Mouse (Mus musculus) R1 (cell line): Measurements from ENCODE around the gene Sugp1.
A peak's percentile ranks its signal among the peaks of the same experiment; 100 is the strongest.
"Not testable (repeated sequence)": the region's sequence is repeated elsewhere in the genome, so short reads cannot be mapped to it uniquely, and the experiment has no call there.

ENCODE experiments used
- DNase-seq: peaks from one replicate; pipeline ENCODE4 v3.0.0-alpha.2; 2018; ENCODE audit warnings: low read depth, low spot score

Sugp1 gene

GRCm38 (mm10) chr8:70042583-70043455 is at the start of gene Sugp1, which contains the start of gene Mau2:
Gene Sugp1, plus strand, starts transcription at chr8:70042813.
Gene Mau2, minus strand, starts transcription at chr8:70042734.
- peak; percentile 98 for DNase-seq

- no peak for DNase-seq
These were observed 47.2 kb upstream of the Sugp1 start for GRCm38 (mm10) chr8:69995422-69995775.

DNA sequence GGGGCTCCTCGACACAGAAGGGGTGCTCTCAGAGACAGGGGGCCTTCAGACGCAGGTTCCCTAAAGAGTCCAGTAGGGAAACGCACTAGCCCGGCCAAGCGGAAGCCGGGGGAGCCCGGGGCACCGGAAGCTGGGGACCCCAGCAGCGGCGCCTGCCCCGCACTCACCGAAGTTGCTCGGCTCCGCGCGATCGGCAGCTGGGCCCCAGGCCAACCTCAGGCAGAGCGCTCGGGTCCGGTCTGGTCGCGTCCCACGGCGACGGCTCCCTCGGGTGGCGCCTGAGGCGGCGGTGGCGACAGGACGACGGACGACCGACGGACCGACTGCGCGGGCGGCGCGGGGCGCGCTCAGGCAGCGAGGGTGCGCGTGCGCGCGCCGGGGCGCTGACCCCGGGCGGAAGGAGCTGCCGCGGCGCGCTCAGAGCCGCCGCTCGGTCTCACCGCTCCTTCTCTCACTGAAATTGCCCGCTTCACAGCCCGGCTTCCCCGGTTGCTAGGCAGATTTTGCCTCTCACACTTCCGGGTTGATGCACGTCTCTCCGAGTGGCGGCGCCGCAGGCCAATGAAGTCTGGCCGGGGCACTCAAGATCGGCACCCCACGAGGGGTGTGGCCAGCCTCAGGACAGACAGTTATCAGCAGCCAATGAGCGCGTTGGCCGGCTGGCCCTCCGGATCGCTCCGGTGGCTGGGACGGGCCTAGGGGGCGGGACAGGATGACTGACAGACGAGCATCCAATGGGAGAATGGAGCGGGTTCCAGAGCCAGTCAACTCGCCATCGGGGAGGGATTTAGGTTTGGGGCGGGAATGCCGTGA is 46.6 kb upstream of the Sugp1 start, which contains the start of gene Gatad2a:
TSS of gene Gatad2a (minus strand) at position 609 of the 813 bp plus-strand sequence.
- DNase-seq: peak; percentile 100

DNA sequence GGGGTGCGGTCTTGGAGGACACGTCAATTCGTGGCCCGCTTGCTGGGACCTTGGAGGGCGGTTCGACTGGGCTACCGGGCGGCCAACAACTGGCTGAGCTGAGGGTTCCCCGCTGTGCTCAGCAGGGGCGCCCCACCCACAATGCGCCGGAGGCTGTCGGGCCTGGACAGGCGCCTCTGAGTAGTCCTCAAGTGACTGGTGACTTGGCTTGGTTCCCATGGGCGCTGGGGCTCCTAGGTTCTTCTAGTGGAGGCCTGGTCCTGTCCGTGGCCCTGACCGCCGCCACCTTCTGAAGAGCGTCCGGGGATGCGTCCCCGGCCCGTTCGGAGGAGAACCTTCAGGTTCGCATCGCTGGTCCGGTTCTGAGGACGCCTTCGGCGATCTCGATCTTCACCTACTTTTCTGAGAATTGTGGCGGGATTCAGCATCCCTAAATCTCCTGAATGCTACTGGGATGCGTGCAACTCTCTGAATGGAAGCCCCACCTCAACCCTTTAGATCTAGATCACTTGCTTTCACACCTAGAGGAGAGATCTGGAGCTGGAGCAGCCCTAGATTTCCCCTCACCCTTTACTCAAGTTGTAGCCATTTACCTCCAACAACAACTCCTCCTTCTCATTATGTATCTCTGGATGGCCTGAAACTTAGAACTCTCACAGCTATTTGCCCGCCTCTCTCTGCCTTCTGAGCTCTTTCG is 45.9 kb upstream of the Sugp1 start:
- DNase-seq: peak; percentile 79

DNA sequence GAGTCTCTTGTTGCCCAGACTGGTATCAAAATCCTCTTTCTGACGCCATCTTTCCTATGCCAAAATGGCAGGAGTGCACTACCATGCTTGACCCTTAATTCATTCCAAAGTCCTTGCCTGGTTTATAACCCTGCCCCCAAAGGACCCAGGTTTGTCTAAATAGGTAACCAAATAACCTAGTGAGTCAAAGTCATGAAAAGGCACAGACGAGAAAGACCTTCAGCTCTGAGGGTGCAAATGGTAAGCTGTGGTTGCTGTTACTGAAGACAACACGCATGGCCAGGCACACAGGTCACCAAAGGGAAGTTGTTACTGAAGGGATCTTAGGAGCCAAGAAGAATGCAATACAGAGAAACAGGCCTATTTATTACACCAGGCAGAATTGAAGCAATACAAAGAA is 43.9 kb upstream of the Sugp1 start:
- no peak for DNase-seq

DNA sequence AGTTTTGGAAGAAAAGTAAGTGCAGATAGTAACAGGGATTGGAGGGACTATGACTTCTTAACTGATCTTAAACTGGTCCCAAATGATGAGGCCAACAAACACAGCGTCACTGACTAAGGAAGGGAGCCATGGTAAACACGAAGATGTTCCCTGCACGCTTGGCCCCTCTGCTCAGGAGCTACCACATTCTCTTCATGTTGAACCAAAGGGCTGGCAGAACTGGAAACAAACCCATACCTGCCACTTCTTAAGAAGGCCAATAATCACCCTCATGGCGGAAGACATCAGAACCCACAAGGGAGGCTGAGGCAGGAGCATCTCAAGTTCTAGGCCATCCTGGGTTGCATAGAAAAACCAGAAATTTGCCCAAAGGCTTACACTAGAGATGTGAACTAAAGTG is 43.4 kb upstream of the Sugp1 start:
- DNase-seq: no peak

DNA sequence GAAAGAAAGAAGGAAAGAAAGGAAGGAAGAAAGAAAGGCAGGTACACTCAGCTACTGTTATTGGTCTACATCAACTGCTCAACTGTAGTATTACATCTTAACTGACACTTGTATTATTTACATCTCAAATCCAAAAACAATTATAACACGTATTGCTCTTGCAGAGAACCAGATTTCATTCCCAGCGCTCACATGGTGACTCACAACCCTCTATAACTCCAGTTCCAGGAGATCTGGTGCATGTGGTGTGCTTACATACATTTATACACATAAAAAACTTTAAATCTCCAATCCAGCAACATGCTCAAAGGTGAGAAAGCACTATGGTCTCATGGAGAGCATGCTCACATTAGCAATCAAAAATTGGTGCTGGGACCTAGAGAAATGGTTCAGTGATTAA is 42.4 kb upstream of the Sugp1 start:
- DNase-seq: no peak

GRCm38 (mm10) chr8:70001176-70001891 is 41.3 kb upstream of the Sugp1 start:
- peak; percentile 98 for DNase-seq

- not testable (repeated sequence) for DNase-seq
These were observed 40.8 kb upstream of the Sugp1 start for GRCm38 (mm10) chr8:70001892-70002191.

DNA sequence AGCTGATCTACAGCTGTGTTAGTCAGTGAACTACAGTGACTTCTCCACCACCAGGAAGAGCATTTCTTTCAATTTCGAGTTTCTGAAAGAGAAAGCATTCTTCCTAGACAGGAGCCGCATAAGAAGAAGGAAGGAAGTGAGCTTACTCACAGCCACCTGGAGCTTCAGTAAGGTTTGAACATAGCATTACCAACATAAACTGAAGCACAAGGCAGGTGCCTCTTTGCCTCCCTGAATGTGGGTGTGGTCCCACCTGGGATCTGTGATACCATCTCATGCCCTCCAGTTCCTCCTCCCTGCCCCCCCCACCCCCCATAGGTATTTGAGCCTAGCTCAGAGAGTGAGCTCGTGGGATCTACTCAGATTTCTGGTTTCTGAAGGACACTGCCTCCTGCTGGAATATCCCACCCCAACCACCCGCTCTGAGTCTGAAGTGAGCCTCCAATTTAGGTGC is 39.4 kb upstream of the Sugp1 start:
- DNase-seq: peak; percentile 50

DNA sequence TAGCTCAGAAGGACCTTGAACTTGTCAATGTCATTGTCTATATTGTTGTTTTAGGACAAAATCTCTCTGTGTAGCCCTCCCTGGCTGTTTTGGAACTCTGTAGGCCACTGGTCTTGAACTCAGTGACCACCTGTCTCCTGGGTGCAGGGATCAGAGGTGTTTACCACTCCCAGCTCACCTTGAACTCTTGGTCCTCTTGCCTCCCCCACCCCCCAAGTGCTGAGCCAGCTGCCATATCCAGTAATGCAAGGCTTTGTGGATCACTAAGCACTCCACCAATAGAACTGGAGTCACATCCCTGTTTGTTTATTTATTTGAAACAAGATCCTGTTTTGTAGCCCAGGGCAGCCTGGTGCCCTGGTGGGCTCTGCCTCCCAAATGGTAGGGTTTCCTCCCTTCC is 38.3 kb upstream of the Sugp1 start:
- DNase-seq: no peak

GRCm38 (mm10) chr8:70005178-70005577 is 37.4 kb upstream of the Sugp1 start:
- peak; percentile 27 for DNase-seq

DNA sequence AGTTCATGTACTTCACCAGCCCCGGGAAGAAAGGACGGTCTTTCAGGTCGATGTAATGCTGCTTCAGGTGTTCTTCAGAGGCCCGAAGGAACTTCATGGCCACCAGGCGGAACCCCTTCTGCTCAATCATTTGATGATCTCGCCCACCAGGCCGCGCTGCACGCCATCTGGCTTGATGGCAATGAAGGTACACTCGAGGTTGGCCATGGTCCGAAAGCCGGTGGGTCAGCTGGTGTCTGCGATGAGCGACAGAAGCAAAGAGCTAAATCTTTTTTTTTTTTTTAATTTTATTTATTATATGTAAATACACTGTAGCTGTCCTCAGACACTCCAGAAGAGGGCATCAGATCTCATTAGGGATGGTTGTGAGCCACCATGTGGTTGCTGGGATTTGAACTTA is 31.8 kb upstream of the Sugp1 start:
- DNase-seq: not testable (repeated sequence)

GRCm38 (mm10) chr8:70012350-70012749 is 30.3 kb upstream of the Sugp1 start:
- DNase-seq: no peak

DNA sequence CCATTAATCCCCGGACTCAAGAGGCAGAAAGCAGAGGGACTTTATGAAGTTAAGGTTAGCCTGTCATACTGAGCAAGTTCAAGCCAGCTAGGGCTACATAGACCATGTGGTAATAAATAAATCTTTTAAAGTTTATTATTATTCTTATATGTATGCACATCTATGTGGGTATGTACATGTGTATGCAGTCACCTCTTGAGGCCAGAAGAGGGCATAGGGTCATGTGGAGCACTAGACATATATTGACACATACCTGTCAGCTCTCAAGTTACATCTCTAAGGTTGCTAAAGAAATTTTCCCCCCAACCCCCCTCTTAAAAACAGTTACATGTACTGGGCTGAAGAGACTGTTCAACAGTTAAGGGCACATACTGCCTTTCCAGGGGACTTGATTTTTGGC is 29.9 kb upstream of the Sugp1 start:
- no peak for DNase-seq

DNA sequence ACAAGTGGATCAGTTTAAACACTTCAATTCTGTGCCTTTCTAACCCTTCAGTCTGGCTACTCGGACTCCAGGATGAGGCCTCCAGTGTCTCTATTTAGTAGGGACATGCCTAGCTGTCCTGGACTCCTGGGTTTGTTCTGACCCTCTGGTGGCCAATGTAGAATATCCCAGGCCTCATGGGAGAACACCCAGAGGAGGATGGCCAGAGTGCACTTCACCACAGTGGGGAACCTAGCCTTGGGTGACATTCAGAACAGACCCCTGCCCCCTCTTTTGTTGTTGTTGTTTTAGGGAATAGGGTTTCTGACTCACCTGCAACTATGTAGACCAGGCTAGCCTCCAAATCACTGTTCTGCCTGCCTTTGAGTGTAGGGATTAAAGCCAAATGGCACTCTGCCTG is 27.6 kb upstream of the Sugp1 start:
- no peak for DNase-seq

- DNase-seq: peak; percentile 45
These were observed 19.0 kb upstream of the Sugp1 start for GRCm38 (mm10) chr8:70023596-70023995.

DNA sequence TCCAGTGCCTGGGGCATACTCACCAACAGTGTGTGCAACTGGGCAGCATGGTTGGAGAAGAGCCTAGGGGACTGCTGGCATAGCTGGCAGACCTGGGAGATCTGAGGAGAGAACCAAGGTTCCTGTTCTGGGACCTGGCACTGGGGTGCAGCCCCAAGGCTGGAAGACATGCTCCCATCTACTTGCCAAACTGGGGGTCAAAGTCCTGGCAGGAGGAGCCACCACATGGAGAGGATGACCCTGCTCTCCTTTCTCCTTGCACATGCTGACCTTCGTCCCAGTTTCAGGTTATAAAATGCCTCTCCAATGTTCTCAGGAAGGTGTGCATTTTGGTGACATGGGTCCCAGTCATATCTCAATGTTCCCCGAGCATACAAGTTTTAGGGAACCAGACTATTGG is 16.5 kb upstream of the Sugp1 start:
- no peak for DNase-seq

DNA sequence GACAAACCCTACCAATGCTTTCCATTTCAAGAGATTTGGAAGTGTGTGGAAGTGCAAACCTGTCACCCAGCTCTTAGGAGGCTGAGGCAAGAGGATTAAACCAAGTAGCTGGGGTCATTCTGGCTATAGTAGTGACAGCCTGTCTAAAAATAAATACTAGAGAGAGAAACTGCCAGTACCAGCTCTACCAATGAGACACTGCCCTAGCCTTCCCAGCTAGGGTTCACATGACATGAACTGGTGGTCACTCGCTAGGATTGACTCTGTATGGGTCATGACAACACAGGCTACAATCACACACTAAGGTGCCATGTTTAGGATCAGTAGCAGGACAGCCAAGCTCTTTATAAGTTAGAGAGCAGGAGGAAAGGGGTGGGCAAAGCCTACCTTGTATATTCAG is 12.4 kb upstream of the Sugp1 start:
- DNase-seq: no peak

GRCm38 (mm10) chr8:70037994-70038393 is 4.6 kb upstream of the Sugp1 start:
- no peak for DNase-seq

DNA sequence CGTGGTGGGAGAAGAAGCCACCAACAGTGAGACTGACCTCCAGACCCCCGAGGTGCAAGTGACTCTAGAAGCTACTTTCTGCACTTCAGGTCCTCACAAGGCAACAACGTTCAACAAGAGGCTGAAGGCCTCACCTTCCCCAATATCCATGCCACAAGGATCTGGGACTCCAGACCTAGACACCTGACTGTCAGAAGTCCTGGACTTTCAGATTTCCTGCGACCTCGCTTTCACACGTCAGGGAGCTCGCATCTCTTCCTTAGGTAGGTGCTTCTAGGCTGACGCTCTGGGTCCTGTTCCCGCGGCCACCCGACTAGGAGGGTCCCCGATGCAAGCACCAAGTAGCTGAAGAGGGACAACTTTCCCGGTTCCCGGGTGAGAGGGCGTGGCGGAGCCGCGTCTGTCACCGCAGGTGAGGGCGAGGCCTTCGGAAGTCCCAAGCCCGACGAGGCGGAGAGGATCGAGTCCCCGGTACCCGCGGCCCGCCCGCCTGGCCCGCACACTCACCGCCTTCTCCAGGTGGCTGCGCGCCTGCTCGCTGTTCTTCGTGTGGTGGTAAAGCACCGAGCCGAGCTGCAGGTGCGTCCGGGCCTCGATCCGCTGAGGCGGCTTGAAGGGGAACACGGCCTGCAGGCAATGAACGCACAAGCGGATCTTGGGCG is 597 bp upstream of the Sugp1 start:
- DNase-seq: no peak
